Comparison of ENCODE assay signal across 31 mouse cellular contexts in the genomic region with DNA sequence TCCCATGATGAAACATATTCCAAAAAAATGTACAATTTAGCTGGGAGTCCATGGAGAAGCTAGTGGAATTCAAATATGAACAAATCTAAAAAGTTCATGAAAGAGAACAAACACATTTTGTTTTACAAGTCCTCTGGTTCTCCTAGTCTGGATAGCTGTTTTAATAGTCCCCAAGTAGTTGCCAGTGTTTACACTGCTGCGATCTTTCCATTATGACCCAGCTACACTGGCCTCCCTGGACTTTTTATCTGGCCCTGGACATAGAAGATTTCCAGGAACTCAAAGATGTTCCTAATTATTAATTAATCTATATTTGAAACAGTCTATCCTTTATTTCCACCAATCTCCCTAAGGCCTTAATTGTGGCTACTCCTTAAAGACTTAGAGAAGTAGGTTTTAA.
"Had no signal": no experiment of that assay in that cellular context is flagged by ENCODE, and none has a peak within 500 bp of the region (broad histone marks: within the 10 kb centered on the region; RNA-seq: fewer than 3 reads in every experiment).

No protein-coding gene starts in this region.

- H3K36me3 ChIP-seq: limb, embryonic 12.5 days; limb, embryonic 15.5 days; liver, embryonic 12.5 days; liver, embryonic 13.5 days; liver, embryonic 15.5 days; lung, embryonic 15.5 days; midbrain, embryonic 10.5 days; midbrain, embryonic 12.5 days; midbrain, embryonic 13.5 days; midbrain, embryonic 15.5 days; neural tube, embryonic 12.5 days had no signal

- ATAC-seq: liver, embryonic 12.5 days; liver, postnatal 0 days; lung, postnatal 0 days; midbrain, embryonic 13.5 days; midbrain, embryonic 15.5 days; midbrain, embryonic 16.5 days had no signal

- H3K27me3 ChIP-seq: limb, embryonic 12.5 days; limb, embryonic 15.5 days; liver, embryonic 12.5 days; liver, embryonic 13.5 days; liver, embryonic 15.5 days; lung, embryonic 15.5 days; megakaryocyte, embryonic 14.5 days; midbrain, embryonic 12.5 days; midbrain, embryonic 13.5 days; midbrain, embryonic 15.5 days; neural tube, embryonic 12.5 days had no signal

- H3K9ac ChIP-seq: limb, embryonic 12.5 days; limb, embryonic 15.5 days; liver, embryonic 12.5 days; liver, embryonic 13.5 days; liver, embryonic 14.5 days; liver, embryonic 15.5 days; liver, postnatal 0 days; lung, embryonic 14.5 days; lung, embryonic 15.5 days; midbrain, embryonic 12.5 days; midbrain, embryonic 13.5 days; midbrain, embryonic 15.5 days; neural tube, embryonic 12.5 days had no signal

- H3K4me3 ChIP-seq: left cerebral cortex, adult 2 months; limb, embryonic 12.5 days; limb, embryonic 15.5 days; liver, embryonic 12.5 days; liver, embryonic 13.5 days; liver, embryonic 15.5 days; lung, embryonic 15.5 days; megakaryocyte, embryonic 14.5 days; midbrain, embryonic 10.5 days; midbrain, embryonic 12.5 days; midbrain, embryonic 13.5 days; midbrain, embryonic 15.5 days; myocyte; neural tube, embryonic 12.5 days had no signal

- H3K4me1 ChIP-seq: limb, embryonic 12.5 days; liver, embryonic 12.5 days; liver, embryonic 13.5 days; liver, embryonic 15.5 days; lung, embryonic 15.5 days; megakaryocyte, embryonic 14.5 days; midbrain, embryonic 10.5 days; midbrain, embryonic 12.5 days; midbrain, embryonic 13.5 days; midbrain, embryonic 15.5 days; neural tube, embryonic 12.5 days had no signal

- DNase-seq: left cerebral cortex, postnatal 4 days; liver; liver, embryonic 13.5 days; liver, postnatal 0 days; lung, adult 18-20 months; lung, adult 2 months; lung, embryonic 14.5 days; lung, postnatal 10 days; lung, postnatal 14 days; lung, postnatal 36 days; lung, postnatal 4 days; midbrain, embryonic 14.5 days had no signal

- H3K9me3 ChIP-seq: limb, embryonic 12.5 days; limb, embryonic 15.5 days; liver, embryonic 12.5 days; liver, embryonic 13.5 days; liver, embryonic 15.5 days; lung, embryonic 15.5 days; megakaryocyte, embryonic 14.5 days; midbrain, embryonic 10.5 days; midbrain, embryonic 12.5 days; midbrain, embryonic 13.5 days; midbrain, embryonic 15.5 days; neural tube, embryonic 12.5 days had no signal

- H3K4me2 ChIP-seq: limb, embryonic 12.5 days; limb, embryonic 15.5 days; liver, embryonic 11.5 days; liver, embryonic 12.5 days; liver, embryonic 13.5 days; liver, embryonic 15.5 days; lung, embryonic 14.5 days; lung, embryonic 15.5 days; midbrain, embryonic 11.5 days; midbrain, embryonic 12.5 days; midbrain, embryonic 13.5 days; midbrain, embryonic 15.5 days; neural tube, embryonic 12.5 days had no signal

- H3K27ac ChIP-seq: left cerebral cortex, adult 2 months; limb, embryonic 15.5 days; liver, embryonic 12.5 days; liver, embryonic 13.5 days; liver, embryonic 14.5 days; liver, embryonic 15.5 days; lung, embryonic 15.5 days; macrophage; midbrain, embryonic 10.5 days; midbrain, embryonic 12.5 days; midbrain, embryonic 13.5 days; midbrain, embryonic 15.5 days; neural tube, embryonic 12.5 days had no signal
